12 mouse cellular contexts compared by ENCODE assay signal in the genomic region with DNA sequence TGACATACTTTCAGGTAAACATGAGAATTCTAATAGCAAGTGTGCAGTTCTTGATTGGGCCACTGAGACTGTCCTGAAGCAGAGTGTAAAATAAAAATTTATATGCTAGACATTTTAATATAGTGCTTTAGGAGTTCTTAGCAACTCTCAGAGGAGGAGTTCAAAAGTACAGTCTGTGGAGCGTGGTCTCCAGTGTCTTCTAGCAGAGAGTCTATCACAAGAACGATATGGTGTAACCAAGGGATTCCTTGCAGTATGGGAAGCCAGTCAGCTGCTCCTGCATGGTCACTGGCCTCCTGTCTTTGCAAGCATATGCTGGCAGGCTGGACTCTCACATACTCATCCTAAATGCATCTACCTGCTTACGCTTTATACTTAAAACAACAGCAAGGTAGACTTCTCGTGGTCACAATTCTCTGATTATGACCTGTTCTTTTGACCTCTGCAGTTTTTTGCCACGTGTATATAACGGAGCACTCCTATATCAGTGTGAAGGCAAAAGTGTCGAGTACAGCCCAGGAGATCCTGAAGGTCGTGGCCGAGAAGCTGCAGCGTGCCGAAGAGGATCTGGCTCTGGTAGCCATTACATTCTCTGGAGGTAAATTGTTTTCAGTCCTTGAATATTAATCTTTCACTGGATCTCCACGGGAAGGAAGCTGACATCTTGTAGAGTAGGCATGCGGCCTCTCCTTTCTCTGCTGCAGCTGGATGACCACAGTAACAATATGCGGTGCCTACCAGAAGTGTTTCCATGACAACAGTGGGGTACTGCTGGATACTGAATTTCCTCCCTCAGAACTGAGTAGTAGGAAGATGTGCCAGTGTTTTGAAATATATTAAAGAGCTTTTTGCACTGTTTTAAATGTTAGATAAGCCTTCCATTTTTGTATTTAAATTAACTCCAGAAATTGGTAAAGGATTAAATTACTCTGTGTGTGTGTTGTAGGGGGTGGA.
DNase-seq lines count a peak whose midpoint lies in the region; ATAC-seq and TF ChIP-seq lines count a peak whose summit lies in the region.
"Had no signal": no experiment of that assay in that cellular context is flagged by ENCODE, and none has a peak within 500 bp of the region (broad histone marks: within the 10 kb centered on the region; RNA-seq: fewer than 3 reads in every experiment).

No protein-coding gene starts in this region.

- H3K27me3 ChIP-seq in embryonic facial prominence, embryonic 12.5 days: no peaks in the 10 kb centered on the region
- no peaks in the 10 kb centered on the region for H3K27me3 ChIP-seq in hindbrain, embryonic 10.5 days (ENCODE audit: insufficient read depth, poor library complexity, severe bottlenecking)
- no peaks in the 10 kb centered on the region for H3K27me3 ChIP-seq in midbrain, embryonic 14.5 days (ENCODE audit: control insufficient read depth, insufficient read depth, low read length)
- no peaks in the 10 kb centered on the region for H3K27me3 ChIP-seq in kidney, embryonic 16.5 days (ENCODE audit: insufficient read depth, low read length)

- H3K4me3 ChIP-seq in embryonic facial prominence, embryonic 12.5 days: no peak overlapping the region
- H3K4me3 ChIP-seq in hindbrain, embryonic 10.5 days: no peak overlapping the region
- H3K4me3 ChIP-seq in midbrain, embryonic 14.5 days (replicated peaks; ENCODE audit: low read depth, low read length): no peak overlapping the region
- H3K4me3 ChIP-seq in lung, adult 2 months (replicated peaks; ENCODE audit: extremely low read depth, low read depth, low read length): no peak overlapping the region
- H3K4me3 ChIP-seq in kidney, embryonic 16.5 days (ENCODE audit: low read length): no peak overlapping the region
- H3K4me3 ChIP-seq: limb, embryonic 10.5 days had no signal

- DNase-seq in kidney, postnatal 14 days: peak; percentile 10
- DNase-seq in kidney, adult 18-20 months: no peak
- peak; percentile 35 for DNase-seq in hindbrain, embryonic 10.5 days (ENCODE audit: low spot score)
- DNase-seq in midbrain, embryonic 14.5 days: peak; percentile 79
- DNase-seq in urinary bladder, postnatal 36 days (ENCODE audit: low spot score in 2 of 2): no peak
- no peak for DNase-seq in lung, adult 2 months
- DNase-seq: cerebellum, adult 9-11 months; kidney, adult 11 months; right cerebral cortex, postnatal 25 days had no signal

- H3K27ac ChIP-seq in embryonic facial prominence, embryonic 12.5 days: 0 out of 2 replicates have a peak overlapping the region, but pooled peaks have one; percentile 36
- peak overlapping the region; percentile 67 for H3K27ac ChIP-seq in hindbrain, embryonic 10.5 days
- peak overlapping the region; percentile 57 for H3K27ac ChIP-seq in midbrain, embryonic 14.5 days (replicated peaks; ENCODE audit: low read depth, low read length)
- H3K27ac ChIP-seq in kidney, embryonic 16.5 days (ENCODE audit: low read length): no peak overlapping the region
- H3K27ac ChIP-seq: limb, embryonic 10.5 days had no signal

- no peaks in the 10 kb centered on the region for H3K9me3 ChIP-seq in embryonic facial prominence, embryonic 12.5 days
- H3K9me3 ChIP-seq in hindbrain, embryonic 10.5 days: no peaks in the 10 kb centered on the region
- H3K9me3 ChIP-seq in midbrain, embryonic 14.5 days (ENCODE audit: control insufficient read depth, low read length): no peaks in the 10 kb centered on the region
- no peaks in the 10 kb centered on the region for H3K9me3 ChIP-seq in kidney, embryonic 16.5 days (ENCODE audit: low read length)
- H3K9me3 ChIP-seq: limb, embryonic 10.5 days had no signal

- peaks cover 7% of the 10 kb centered on the region for H3K4me1 ChIP-seq in embryonic facial prominence, embryonic 12.5 days
- H3K4me1 ChIP-seq in hindbrain, embryonic 10.5 days (replicated peaks): peaks cover 22% of the 10 kb centered on the region
- H3K4me1 ChIP-seq in midbrain, embryonic 14.5 days (ENCODE audit: control insufficient read depth, insufficient read depth, low read length): peaks cover 15% of the 10 kb centered on the region
- H3K4me1 ChIP-seq in lung, adult 2 months (ENCODE audit: control insufficient read depth, insufficient read depth, low read length): peaks cover 11% of the 10 kb centered on the region
- H3K4me1 ChIP-seq in kidney, embryonic 16.5 days (ENCODE audit: insufficient read depth, low read length): 0 out of 2 replicates have a peak, but pooled peaks cover 5% of the 10 kb centered on the region
- H3K4me1 ChIP-seq: limb, embryonic 10.5 days had no signal

- H3K9ac ChIP-seq in embryonic facial prominence, embryonic 12.5 days: no peak overlapping the region
- H3K9ac ChIP-seq in midbrain, embryonic 14.5 days (replicated peaks; ENCODE audit: low read length): no peak overlapping the region
- no peak overlapping the region for H3K9ac ChIP-seq in kidney, embryonic 16.5 days (replicated peaks; ENCODE audit: low read length)

- TF ChIP-seq POLR2A in lung, adult 2 months (IDR thresholded peaks at IDR 0.05; ENCODE audit: borderline replicate concordance, extremely low read depth, low read depth, low read length): no peak

- 0 out of 2 replicates have a peak, but pooled peaks cover 4% of the 10 kb centered on the region for H3K36me3 ChIP-seq in embryonic facial prominence, embryonic 12.5 days
- H3K36me3 ChIP-seq in hindbrain, embryonic 10.5 days: 0 out of 2 replicates have a peak, but pooled peaks cover 3% of the 10 kb centered on the region
- peaks cover 39% of the 10 kb centered on the region for H3K36me3 ChIP-seq in midbrain, embryonic 14.5 days (ENCODE audit: control insufficient read depth, insufficient read depth, low read length)
- no peaks in the 10 kb centered on the region for H3K36me3 ChIP-seq in kidney, embryonic 16.5 days (ENCODE audit: insufficient read depth, low read length)
- H3K36me3 ChIP-seq: limb, embryonic 10.5 days had no signal

- TF ChIP-seq CTCF in lung, adult 2 months (IDR thresholded peaks at IDR 0.05; ENCODE audit: insufficient read depth, low read length): no peak

- 54% methylated on average over 14 of the region's 14 CpGs for WGBS in embryonic facial prominence, embryonic 12.5 days
- WGBS in hindbrain, embryonic 10.5 days: 58% methylated on average over 14 of the region's 14 CpGs
- WGBS in midbrain, embryonic 14.5 days: 34% methylated on average over 14 of the region's 14 CpGs
- 50% methylated on average over 14 of the region's 14 CpGs for WGBS in lung, adult 2 months
- WGBS in kidney, embryonic 16.5 days: 58% methylated on average over 14 of the region's 14 CpGs

- H3K4me2 ChIP-seq in embryonic facial prominence, embryonic 12.5 days (replicated peaks): no peak overlapping the region
- peak overlapping the region; percentile 10; the same call in 1 of the 2 replicates for H3K4me2 ChIP-seq in midbrain, embryonic 14.5 days (ENCODE audit: low read length)
- H3K4me2 ChIP-seq in kidney, embryonic 16.5 days (replicated peaks; ENCODE audit: low read depth, low read length): no peak overlapping the region

- 0 out of 2 replicates have a peak, but pooled peaks have one; percentile 47 for ATAC-seq in embryonic facial prominence, embryonic 12.5 days (ENCODE audit: insufficient number of reproducible peaks, insufficient read depth, low FRiP score, low TSS enrichment)
- peak; percentile 74; the same call in 1 of the 2 replicates for ATAC-seq in midbrain, embryonic 14.5 days (ENCODE audit: low FRiP score, low TSS enrichment)
- ATAC-seq in kidney, embryonic 16.5 days (ENCODE audit: low FRiP score, low TSS enrichment): no peak

Comparison
In these comparisons a context has a peak if more than half of its experiments do, and no peak if none do; other contexts are left out.
1. DNase-seq: peak in kidney, postnatal 14 days (single experiment), hindbrain, embryonic 10.5 days (single experiment) and midbrain, embryonic 14.5 days (single experiment); none in kidney, adult 18-20 months (single experiment), urinary bladder, postnatal 36 days (0 of 2) and lung, adult 2 months (single experiment).